Mouse (Mus musculus) hindbrain, postnatal 0 days (tissue): ENCODE measurements at regions not wholly inside any gene's neighbourhood (a gene's known extent, or its start where the extent isn't known, plus 50 kb on each side); places are given as distances from the start of the nearest gene placed in this dataset.
A peak's percentile ranks its signal among the peaks of the same experiment; 100 is the strongest.

Source experiments
- ATAC-seq: fragments of 200-750 bp; cut with Nextera tagmentation; 2 replicates; pipeline ENCODE4 v1.8.0; 2017; ENCODE audit warnings: mild to moderate bottlenecking, moderate TSS enrichment, moderate library complexity
- DNase-seq: peaks from one replicate; pipeline ENCODE4 v3.0.0-alpha.2; 2015; ENCODE audit warnings: low spot score
- H3K27ac ChIP-seq: fragments of 300-500 bp; sonication (generic); 2 replicates; pipeline ENCODE4 v1.5.1; 2014; ENCODE audit warnings: mild to moderate bottlenecking
- H3K27me3 ChIP-seq: fragments of 300-500 bp; sonication (generic); 2 replicates; pipeline ENCODE4 v1.6.1; 2014; ENCODE audit warnings: low read length, mixed read lengths; ENCODE audit not compliant: insufficient read depth
- H3K36me3 ChIP-seq: fragments of 300-500 bp; sonication (generic); 2 replicates; pipeline ENCODE4 v1.6.1; 2014; ENCODE audit warnings: low read length, mixed read lengths; ENCODE audit not compliant: insufficient read depth
- H3K4me1 ChIP-seq: fragments of 300-500 bp; sonication (generic); 2 replicates; pipeline ENCODE4 v1.6.1; 2014; ENCODE audit warnings: antibody characterized with exemption, low read length, mixed read lengths; ENCODE audit not compliant: insufficient read depth
- H3K4me2 ChIP-seq: fragments of 300-500 bp; sonication (generic); 2 replicates; pipeline ENCODE4 v1.6.1; 2014; ENCODE audit warnings: low read depth, mild to moderate bottlenecking, low read length, moderate library complexity, mixed read lengths
- H3K4me3 ChIP-seq: fragments of 300-500 bp; sonication (generic); 2 replicates; pipeline ENCODE4 v1.5.1; 2014; ENCODE audit warnings: low read length
- H3K9ac ChIP-seq: fragments of 300-500 bp; sonication (generic); replicated peaks from 2 replicates; pipeline ENCODE4 v1.6.1; 2014; ENCODE audit warnings: mild to moderate bottlenecking, low read length, moderate library complexity, mixed read lengths
- H3K9me3 ChIP-seq: fragments of 300-500 bp; sonication (generic); 2 replicates; pipeline ENCODE4 v1.6.1; 2016; ENCODE audit warnings: low read length, mixed read lengths
- CTCF ChIP-seq: IDR thresholded peaks from 2 replicates; pipeline ENCODE4 v1.5.1; 2016; ENCODE audit warnings: antibody characterized with exemption, control low read depth, low read depth
- WGBS: fragments of 180-500 bp; shearing (Covaris S2); extraction: QIAGEN DNeasy Blood & Tissue Kit; methylation state at CpG from one replicate; pipeline ENCODE4 v1.1.7; 2014; 5-methylcytosine and 5-hydroxymethylcytosine counted together

GRCm38 (mm10) chr4:31553780-31554394 lies 410.0 kb upstream of the Map3k7 start:
- H3K9ac ChIP-seq: no peak overlapping the region
- no peaks in the 10 kb centered on the region for H3K9me3 ChIP-seq
- no peak overlapping the region for H3K27ac ChIP-seq
- no peaks in the 10 kb centered on the region for H3K4me1 ChIP-seq
- no peak overlapping the region for H3K4me2 ChIP-seq
- no peak for DNase-seq
- H3K27me3 ChIP-seq: no peaks in the 10 kb centered on the region
- no peak for ATAC-seq
- no peak for TF ChIP-seq CTCF
- H3K4me3 ChIP-seq: no peak overlapping the region
- H3K36me3 ChIP-seq: no peaks in the 10 kb centered on the region
- 91% methylated on average over 16 of the region's 16 CpGs for WGBS

- 81% methylated on average over 1 of the region's 1 CpGs for WGBS
Observed at GRCm38 (mm10) chr4:31555077-31555476, 408.8 kb upstream of the Map3k7 start.

GRCm38 (mm10) chr4:31557261-31557660 lies 406.6 kb upstream of the Map3k7 start:
- no peak overlapping the region for H3K27ac ChIP-seq
- ATAC-seq (no peak), DNase-seq (no peak)
- no peak overlapping the region for H3K4me2 ChIP-seq
- H3K9me3 ChIP-seq: no peaks in the 10 kb centered on the region
- no peaks in the 10 kb centered on the region for H3K4me1 ChIP-seq
- H3K27me3 ChIP-seq: no peaks in the 10 kb centered on the region
- H3K4me3 ChIP-seq: no peak overlapping the region
- no peak for TF ChIP-seq CTCF
- H3K9ac ChIP-seq: no peak overlapping the region
- no peaks in the 10 kb centered on the region for H3K36me3 ChIP-seq
- 88% methylated on average over 7 of the region's 7 CpGs for WGBS

More at GRCm38 (mm10) chr4:31555077-31555476, 408.8 kb upstream of the Map3k7 start:
- no peaks in the 10 kb centered on the region for H3K4me1 ChIP-seq
- no peak overlapping the region for H3K4me2 ChIP-seq
- H3K4me3 ChIP-seq: no peak overlapping the region
- H3K27me3 ChIP-seq: no peaks in the 10 kb centered on the region
- no peak overlapping the region for H3K27ac ChIP-seq
- no peaks in the 10 kb centered on the region for H3K9me3 ChIP-seq
- TF ChIP-seq CTCF: no peak
- no peak for ATAC-seq
- no peak overlapping the region for H3K9ac ChIP-seq
- DNase-seq: no peak
- H3K36me3 ChIP-seq: no peaks in the 10 kb centered on the region

DNA sequence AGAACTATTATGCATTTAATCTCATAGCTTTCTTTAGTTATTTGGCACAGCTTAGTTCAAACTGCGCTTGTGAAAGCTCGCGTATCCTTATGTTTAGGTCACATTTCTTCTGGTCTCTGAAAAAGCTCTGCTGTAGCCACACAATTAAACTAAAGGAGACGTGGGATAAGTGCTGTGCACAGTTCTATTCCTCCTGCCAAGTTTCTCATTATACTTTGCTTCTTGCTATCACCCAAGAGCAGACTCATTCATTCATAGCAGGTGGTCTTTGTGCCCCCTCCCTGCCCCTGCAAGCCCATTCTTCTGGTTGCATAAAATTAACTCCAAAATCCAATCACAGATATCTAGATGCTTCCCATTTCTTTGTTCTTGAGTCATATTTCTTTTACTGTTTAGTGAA lies 403.6 kb upstream of the Map3k7 start:
- no peak overlapping the region for H3K4me3 ChIP-seq
- H3K27me3 ChIP-seq: no peaks in the 10 kb centered on the region
- no peaks in the 10 kb centered on the region for H3K4me1 ChIP-seq
- DNase-seq: no peak
- no peak overlapping the region for H3K27ac ChIP-seq
- TF ChIP-seq CTCF: no peak
- H3K36me3 ChIP-seq: no peaks in the 10 kb centered on the region
- no peak overlapping the region for H3K9ac ChIP-seq
- no peak overlapping the region for H3K4me2 ChIP-seq
- ATAC-seq: no peak
- 59% methylated on average over 4 of the region's 4 CpGs for WGBS
- no peaks in the 10 kb centered on the region for H3K9me3 ChIP-seq

DNA sequence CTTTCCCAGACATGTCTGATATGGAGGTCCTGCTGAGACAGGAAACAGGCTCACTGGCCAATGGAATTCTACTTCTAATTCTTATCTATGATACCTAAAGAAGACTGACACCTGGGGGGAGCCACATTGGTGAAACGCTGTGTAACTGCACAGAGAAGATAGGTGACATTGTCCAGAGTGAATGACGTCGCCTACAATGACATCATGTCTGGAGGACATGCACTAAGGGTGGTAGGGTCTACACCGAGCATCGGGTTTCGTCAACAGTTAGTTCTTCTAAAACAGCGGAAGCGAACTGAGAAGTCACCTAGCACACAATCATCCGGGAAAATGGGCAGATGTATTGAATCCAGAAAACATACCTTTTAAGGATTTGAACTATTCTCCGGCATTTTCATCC lies 402.7 kb upstream of the Map3k7 start:
- 96% methylated on average over 10 of the region's 10 CpGs for WGBS
- no peaks in the 10 kb centered on the region for H3K36me3 ChIP-seq
- no peak overlapping the region for H3K4me2 ChIP-seq
- DNase-seq (no peak), ATAC-seq (no peak)
- no peak overlapping the region for H3K9ac ChIP-seq
- H3K4me1 ChIP-seq: no peaks in the 10 kb centered on the region
- no peak for TF ChIP-seq CTCF
- no peaks in the 10 kb centered on the region for H3K27me3 ChIP-seq
- H3K9me3 ChIP-seq: no peaks in the 10 kb centered on the region
- no peak overlapping the region for H3K27ac ChIP-seq
- no peak overlapping the region for H3K4me3 ChIP-seq

- peak; percentile 30 for DNase-seq
- Histone ChIP-seq H3K27me3 (no peaks in the 10 kb centered on the region), H3K4me3 (no peak overlapping the region), H3K4me2 (no peak overlapping the region), H3K4me1 (no peaks in the 10 kb centered on the region), H3K27ac (no peak overlapping the region), H3K9ac (no peak overlapping the region), H3K36me3 (no peaks in the 10 kb centered on the region), H3K9me3 (no peaks in the 10 kb centered on the region)
- 23% methylated on average over 3 of the region's 3 CpGs for WGBS
- ATAC-seq: no peak
- TF ChIP-seq CTCF: peak; percentile 58
Observed at GRCm38 (mm10) chr4:31561823-31562222, 402.1 kb upstream of the Map3k7 start.

- no peak for TF ChIP-seq CTCF
- no peaks in the 10 kb centered on the region for H3K9me3 ChIP-seq
- no peaks in the 10 kb centered on the region for H3K36me3 ChIP-seq
- H3K27me3 ChIP-seq: no peaks in the 10 kb centered on the region
- no peak overlapping the region for H3K27ac ChIP-seq
- no peak overlapping the region for H3K4me2 ChIP-seq
- no peaks in the 10 kb centered on the region for H3K4me1 ChIP-seq
- ATAC-seq: no peak
- WGBS: 48% methylated on average over 5 of the region's 5 CpGs
- H3K9ac ChIP-seq: no peak overlapping the region
- no peak overlapping the region for H3K4me3 ChIP-seq
- no peak for DNase-seq
Observed at GRCm38 (mm10) chr4:31566158-31566557, 397.7 kb upstream of the Map3k7 start.
